Mouse (Mus musculus) heart, adult 2 months (tissue): ENCODE data around the gene Sorcs2. TPM values are rescaled to one million over a fixed set of nuclear protein-coding genes. Genes with fewer than 3 reads are reported as not detected.
A peak's percentile ranks its signal among the peaks of the same experiment; 100 is the strongest.

Source experiments
- DNase-seq, 2 experiments: peaks; one replicate each; pipeline ENCODE4 v3.0.0; 2021
- H3K27ac ChIP-seq: fragments of 200-600 bp; 2 replicates; pipeline ENCODE4 v1.8.1; 2022
- H3K27me3 ChIP-seq: fragments of 200-500 bp; 2 replicates; pipeline ENCODE4 v1.6.1; 2012; ENCODE audit warnings: mild to moderate bottlenecking, low read length, inconsistent platforms, mixed read lengths; ENCODE audit not compliant: control insufficient read depth, insufficient read depth
- H3K36me3 ChIP-seq: fragments of 200-500 bp; 2 replicates; pipeline ENCODE4 v1.6.1; 2012; ENCODE audit warnings: low read length, inconsistent platforms; ENCODE audit not compliant: control insufficient read depth, insufficient read depth
- H3K4me1 ChIP-seq: fragments of 200-500 bp; 2 replicates; pipeline ENCODE4 v1.6.1; 2011; ENCODE audit warnings: low read length; ENCODE audit not compliant: control insufficient read depth, insufficient read depth
- H3K4me3 ChIP-seq: fragments of 200-600 bp; 2 replicates; pipeline ENCODE4 v1.8.1; 2022
- H3K79me2 ChIP-seq: fragments of 200-500 bp; replicated peaks from 2 replicates; pipeline ENCODE4 v1.6.1; 2012; ENCODE audit warnings: mild to moderate bottlenecking, inconsistent platforms, low read length, moderate library complexity, mixed read lengths; ENCODE audit not compliant: control insufficient read depth, insufficient read depth
- H3K9ac ChIP-seq: fragments of 200-500 bp; 2 replicates; pipeline ENCODE4 v1.6.1; 2012; ENCODE audit warnings: low read depth, mild to moderate bottlenecking, control low read depth, inconsistent platforms, low read length, mixed read lengths
- CTCF ChIP-seq: fragments of 200-600 bp; IDR thresholded peaks from 2 replicates; pipeline ENCODE4 v1.8.1; 2022; ENCODE audit warnings: antibody characterized with exemption, mild to moderate bottlenecking, moderate library complexity
- EP300 ChIP-seq: fragments of 200-500 bp; IDR thresholded peaks from 2 replicates; pipeline ENCODE4 v1.6.1; 2011; ENCODE audit warnings: low read depth, low read length, control low read depth; ENCODE audit not compliant: insufficient read depth
- POLR2A ChIP-seq: fragments of 200-500 bp; IDR thresholded peaks from 2 replicates; pipeline ENCODE4 v1.6.1; 2011; ENCODE audit warnings: mild to moderate bottlenecking, low read depth, low read length, control low read depth; ENCODE audit not compliant: insufficient read depth
- WGBS: fragments of 180-500 bp; shearing (Covaris S2); methylation state at CpG from one replicate; pipeline ENCODE4 v1.1.7; 2018; 5-methylcytosine and 5-hydroxymethylcytosine counted together
- intact Hi-C: fragments of 180-260 bp; cut with DNase I; formaldehyde crosslinking; loops from one replicate; pipeline ENCODE4 v1.15.1; 2025
- polyA plus RNA-seq: library from polyadenylated mRNA; depleted of rRNA; stranded (reverse); fragments of >200 nt; gene quantifications from 2 replicates; pipeline ENCODE4 v1.2.3, GENCODE M21; 2012
- total RNA-seq, 2 experiments: library from RNA; stranded (reverse); gene quantifications; 2 replicates each; pipeline ENCODE4 v1.2.3; 2021

Gene Sorcs2
- total and polyA plus RNA-seq, 3 experiments: 6.0 to 9.0 (median 7.7) TPM

- no peaks in the 10 kb centered on the region for H3K4me1 ChIP-seq
- 7% methylated on average over 2 of the region's 2 CpGs for WGBS
- H3K9ac ChIP-seq: no peak overlapping the region
- H3K4me3 ChIP-seq: no peak overlapping the region
- no peaks in the 10 kb centered on the region for H3K27me3 ChIP-seq
- H3K27ac ChIP-seq: no peak overlapping the region
- peak; percentile 77 to 86 for DNase-seq
- intact Hi-C loops: loop anchor here (1.0 to 5.0 kb wide), 3 partner anchors 75 to 341 kb away; partner anchors contain the start of gene Sorcs2
- TF ChIP-seq EP300 (0 out of 2 replicates have a peak, but pooled peaks have one; percentile 31), CTCF (peak; percentile 96), POLR2A (no peak)
- no peaks in the 10 kb centered on the region for H3K79me2 ChIP-seq
- H3K36me3 ChIP-seq: no peaks in the 10 kb centered on the region
These were observed 74.4 kb downstream of the Sorcs2 start for GRCm38 (mm10) chr5:36323526-36323925.

GRCm38 (mm10) chr5:36321581-36321980, 76.4 kb downstream of the Sorcs2 start:
- Histone ChIP-seq H3K9ac (no peak overlapping the region), H3K27me3 (no peaks in the 10 kb centered on the region), H3K27ac (no peak overlapping the region), H3K4me3 (no peak overlapping the region), H3K36me3 (no peaks in the 10 kb centered on the region), H3K79me2 (no peaks in the 10 kb centered on the region), H3K4me1 (no peaks in the 10 kb centered on the region)
- no peak for TF ChIP-seq CTCF
- TF ChIP-seq EP300: no peak
- no peak for TF ChIP-seq POLR2A
- 55% methylated on average over 8 of the region's 8 CpGs for WGBS
- no peak for DNase-seq
- intact Hi-C loops: loop anchor here (5.0 kb wide), 1 partner anchor 339 kb away; no protein-coding TSS in a partner anchor

GRCm38 (mm10) chr5:36320667-36321066, 77.3 kb downstream of the Sorcs2 start:
- intact Hi-C loops: loop anchor here (5.0 kb wide), 1 partner anchor 338 kb away; no protein-coding TSS in a partner anchor
- H3K27me3 ChIP-seq: no peaks in the 10 kb centered on the region
- WGBS: 96% methylated on average over 8 of the region's 8 CpGs
- no peaks in the 10 kb centered on the region for H3K79me2 ChIP-seq
- no peaks in the 10 kb centered on the region for H3K36me3 ChIP-seq
- H3K27ac ChIP-seq: no peak overlapping the region
- no peak overlapping the region for H3K9ac ChIP-seq
- TF ChIP-seq EP300: no peak
- TF ChIP-seq POLR2A: no peak
- no peak for TF ChIP-seq CTCF
- H3K4me3 ChIP-seq: no peak overlapping the region
- H3K4me1 ChIP-seq: no peaks in the 10 kb centered on the region
- no peak for DNase-seq

- Histone ChIP-seq H3K4me1 (peaks cover 7% of the 10 kb centered on the region), H3K79me2 (no peaks in the 10 kb centered on the region), H3K27me3 (no peaks in the 10 kb centered on the region), H3K9ac (no peak overlapping the region), H3K4me3 (no peak overlapping the region), H3K36me3 (no peaks in the 10 kb centered on the region), H3K27ac (no peak overlapping the region)
- DNase-seq: no peak
- intact Hi-C loops: no loop called here
- peak; percentile 35 for TF ChIP-seq CTCF
- TF ChIP-seq POLR2A: no peak
- TF ChIP-seq EP300: no peak
- WGBS: 68% methylated on average over 6 of the region's 6 CpGs
These were observed 80.1 kb downstream of the Sorcs2 start for GRCm38 (mm10) chr5:36317641-36318368.

GRCm38 (mm10) chr5:36315106-36315505, 82.8 kb downstream of the Sorcs2 start:
- H3K79me2 ChIP-seq: no peaks in the 10 kb centered on the region
- TF ChIP-seq CTCF: no peak
- no peak for TF ChIP-seq EP300
- no peak for TF ChIP-seq POLR2A
- intact Hi-C loops: no loop called here
- DNase-seq: no peak
- H3K4me1 ChIP-seq: peaks cover 7% of the 10 kb centered on the region
- no peaks in the 10 kb centered on the region for H3K27me3 ChIP-seq
- 90% methylated on average over 9 of the region's 9 CpGs for WGBS
- H3K36me3 ChIP-seq: no peaks in the 10 kb centered on the region
- no peak overlapping the region for H3K4me3 ChIP-seq
- no peak overlapping the region for H3K9ac ChIP-seq
- H3K27ac ChIP-seq: no peak overlapping the region

GRCm38 (mm10) chr5:36313353-36314079, 84.4 kb downstream of the Sorcs2 start:
- intact Hi-C loops: no loop called here
- Histone ChIP-seq H3K9ac (0 out of 2 replicates have a peak overlapping the region, but pooled peaks have one; percentile 7), H3K4me3 (no peak overlapping the region), H3K4me1 (peaks cover 7% of the 10 kb centered on the region), H3K27ac (peak overlapping the region; percentile 45), H3K79me2 (no peaks in the 10 kb centered on the region), H3K36me3 (no peaks in the 10 kb centered on the region), H3K27me3 (no peaks in the 10 kb centered on the region)
- TF ChIP-seq CTCF (no peak), EP300 (0 out of 2 replicates have a peak, but pooled peaks have one; percentile 55)
- DNase-seq: peak; percentile 53 to 73
- 26% methylated on average over 16 of the region's 16 CpGs for WGBS
